Mouse (Mus musculus) bone marrow macrophage, adult 2 months (primary cell): ENCODE results near the gene Gm27027.

Experiments used
- CTCF ChIP-seq: IDR thresholded peaks from 2 replicates; pipeline ENCODE4 v1.5.1; 2012; ENCODE audit warnings: low read depth, mild to moderate bottlenecking, low read length, moderate library complexity
- POLR2A ChIP-seq: IDR thresholded peaks from 2 replicates; pipeline ENCODE4 v1.6.1; 2012; ENCODE audit warnings: mild to moderate bottlenecking, low read depth, low read length, borderline replicate concordance

DNA sequence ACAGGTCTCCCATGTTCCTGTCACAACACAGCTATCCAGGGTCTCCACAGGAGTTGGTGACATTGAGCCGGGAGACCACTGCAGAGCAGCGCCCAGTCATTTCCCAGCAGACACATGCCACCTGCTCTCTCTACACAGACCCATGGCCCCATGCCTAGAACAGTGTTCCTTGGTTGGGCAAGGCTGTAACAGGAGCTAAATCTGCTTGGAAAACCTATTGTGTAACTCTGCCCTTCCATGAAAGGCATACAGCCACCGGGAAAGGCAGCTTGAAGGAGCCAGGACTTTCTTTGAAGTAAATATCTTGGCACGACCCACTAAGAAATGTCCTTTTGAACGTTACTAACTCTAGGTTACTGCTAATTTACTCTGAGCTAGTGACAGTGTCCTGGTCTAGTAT is 86.4 kb downstream of the Gm27027 start:
- TF ChIP-seq CTCF = no peak
- no peak for TF ChIP-seq POLR2A
